Mouse (Mus musculus) B cell, adult (primary cell): ENCODE data around the gene Pdk3. TPM values are rescaled to one million over a fixed set of nuclear protein-coding genes. Genes with fewer than 3 reads are reported as not detected.

Source experiments
- total RNA-seq: library from RNA; stranded (reverse); gene quantifications from 4 replicates; pipeline ENCODE4 v1.2.4, GENCODE M21; 2023; ENCODE audit not compliant: inconsistent age

Gene Pdk3
- total RNA-seq: 12.7 to 16.9 TPM (median 14.4 TPM) in 4 replicates

GRCm38 (mm10) chrX:93831561-93832336 lies at the start of gene Pdk3:
Gene Pdk3 (minus strand): TSS chrX:93832201.

Other genes with a start within 250 kb of the Pdk3 start
- gene Pola1, start 200.0 kb downstream of the Pdk3 start, total RNA-seq: 9.9 to 12.0 TPM (median 11.3 TPM) in 4 replicates
- 0.58 to 1.3 TPM (median 1.0 TPM) in 4 replicates for gene Pcyt1b, start 177.3 kb downstream of the Pdk3 start, total RNA-seq
- not detected in 4 replicates for gene AU015836, start 136.5 kb upstream of the Pdk3 start, total RNA-seq